Mouse (Mus musculus): ENCODE results near the gene Ssc4d.

The Ssc4d gene

GRCm38 (mm10) chr5:135974365-135974764, at the start of gene Ssc4d:
Gene Ssc4d, minus strand, starts transcription at chr5:135974531.
- no peak for DNase-seq

- DNase-seq: no peak
These were observed 45.6 kb upstream of the Ssc4d start for GRCm38 (mm10) chr5:136019907-136020306.

DNA sequence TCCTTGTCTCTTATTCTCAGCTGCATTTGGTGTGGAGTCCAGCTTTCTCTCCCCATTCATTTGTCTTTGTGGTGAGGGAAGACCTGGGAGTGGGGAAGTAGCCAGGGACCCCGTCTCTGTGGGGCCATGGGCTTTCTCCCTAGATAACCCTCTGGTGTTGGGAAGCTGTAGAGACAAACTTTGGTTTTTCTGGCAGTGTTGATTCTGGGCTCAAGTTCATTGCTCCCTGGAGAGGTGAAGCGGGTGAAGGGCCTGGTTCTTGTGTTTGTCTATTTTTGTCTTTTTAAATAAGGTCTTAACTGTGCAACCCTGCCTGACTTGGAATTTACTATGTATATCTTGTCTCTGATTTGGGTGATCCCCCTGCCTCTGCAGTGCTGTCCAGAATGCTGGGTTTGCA, 44.4 kb upstream of the Ssc4d start:
- DNase-seq: no peak

- no peak for DNase-seq
These were observed 42.9 kb upstream of the Ssc4d start for GRCm38 (mm10) chr5:136017262-136017661.

GRCm38 (mm10) chr5:136016014-136016876, 41.9 kb upstream of the Ssc4d start:
- DNase-seq: no peak

DNA sequence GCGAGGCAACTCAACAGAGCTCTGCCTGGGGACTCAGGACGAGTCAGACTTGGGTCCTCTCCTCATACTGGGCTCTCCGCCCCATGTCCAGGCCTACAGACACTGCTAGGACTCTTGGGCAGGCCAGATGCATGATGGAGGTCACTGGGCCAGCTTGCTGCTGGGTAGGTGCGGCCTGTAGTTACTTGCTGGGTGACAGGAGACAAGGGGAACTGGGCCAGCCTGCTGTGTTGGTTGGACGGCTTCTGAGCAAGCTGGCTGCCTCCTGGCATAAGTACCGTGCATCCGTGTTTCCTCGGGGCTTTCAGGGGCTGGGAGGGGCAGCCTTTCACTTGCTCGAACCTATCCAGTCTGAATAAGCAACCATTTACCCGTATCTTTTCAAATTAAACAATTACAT, 41.3 kb upstream of the Ssc4d start:
- DNase-seq: no peak

- DNase-seq: no peak
These were observed 40.5 kb upstream of the Ssc4d start for GRCm38 (mm10) chr5:136014877-136015276.

GRCm38 (mm10) chr5:136007745-136008144, 33.4 kb upstream of the Ssc4d start:
- no peak for DNase-seq

GRCm38 (mm10) chr5:136004537-136004936, 30.2 kb upstream of the Ssc4d start:
- DNase-seq: no peak

DNA sequence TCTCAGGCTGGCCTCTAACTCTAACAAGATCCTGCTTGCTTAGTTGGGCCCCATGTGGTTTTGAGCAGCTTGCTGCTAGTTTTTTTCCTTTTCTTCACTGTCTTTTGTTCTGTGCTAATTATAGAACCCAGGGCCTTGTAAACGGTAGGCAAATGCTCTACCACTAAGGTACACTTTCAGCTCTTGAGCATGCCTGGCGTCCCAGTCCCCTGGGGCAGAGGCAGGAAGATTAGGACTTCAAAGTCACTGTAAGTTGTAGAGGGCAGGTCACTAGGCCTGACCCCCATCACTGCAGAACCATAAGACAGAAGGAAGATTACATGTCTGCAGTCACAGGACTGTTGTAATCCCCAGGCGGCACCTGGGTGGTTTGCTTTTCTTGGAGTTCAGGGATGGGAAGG, 28.4 kb upstream of the Ssc4d start:
- DNase-seq: no peak

- DNase-seq: no peak
These were observed 28.0 kb upstream of the Ssc4d start for GRCm38 (mm10) chr5:136002325-136002724.

GRCm38 (mm10) chr5:136001222-136001621, 26.9 kb upstream of the Ssc4d start:
- no peak for DNase-seq

DNA sequence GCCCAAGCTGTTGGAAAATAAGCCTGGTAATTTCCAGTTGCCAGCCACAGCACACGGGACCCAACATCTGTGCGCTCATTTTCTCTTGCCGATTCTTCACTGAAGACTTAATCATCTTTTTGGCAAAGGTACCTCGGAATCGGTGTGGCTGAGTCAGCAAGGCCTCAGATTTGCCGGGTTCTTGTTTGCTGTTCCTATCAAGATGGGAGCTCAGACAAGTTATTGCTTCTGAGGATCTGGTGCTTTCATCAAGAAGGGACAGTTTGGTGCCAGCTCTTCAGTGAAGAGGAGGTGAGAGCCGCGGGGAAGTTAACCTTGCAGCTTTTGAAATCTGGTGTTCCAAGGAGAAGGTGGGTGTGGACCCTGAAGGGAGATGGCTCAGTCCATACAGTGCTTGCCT, 21.8 kb upstream of the Ssc4d start:
- no peak for DNase-seq

- peak; percentile 81 for DNase-seq
These were observed 20.7 kb upstream of the Ssc4d start, which contains the start of gene Dtx2 for GRCm38 (mm10) chr5:135994725-135995687. Gene Dtx2, plus strand, starts transcription at chr5:135994800.

- DNase-seq: peak; percentile 11
These were observed 20.0 kb upstream of the Ssc4d start for GRCm38 (mm10) chr5:135994335-135994724.

DNA sequence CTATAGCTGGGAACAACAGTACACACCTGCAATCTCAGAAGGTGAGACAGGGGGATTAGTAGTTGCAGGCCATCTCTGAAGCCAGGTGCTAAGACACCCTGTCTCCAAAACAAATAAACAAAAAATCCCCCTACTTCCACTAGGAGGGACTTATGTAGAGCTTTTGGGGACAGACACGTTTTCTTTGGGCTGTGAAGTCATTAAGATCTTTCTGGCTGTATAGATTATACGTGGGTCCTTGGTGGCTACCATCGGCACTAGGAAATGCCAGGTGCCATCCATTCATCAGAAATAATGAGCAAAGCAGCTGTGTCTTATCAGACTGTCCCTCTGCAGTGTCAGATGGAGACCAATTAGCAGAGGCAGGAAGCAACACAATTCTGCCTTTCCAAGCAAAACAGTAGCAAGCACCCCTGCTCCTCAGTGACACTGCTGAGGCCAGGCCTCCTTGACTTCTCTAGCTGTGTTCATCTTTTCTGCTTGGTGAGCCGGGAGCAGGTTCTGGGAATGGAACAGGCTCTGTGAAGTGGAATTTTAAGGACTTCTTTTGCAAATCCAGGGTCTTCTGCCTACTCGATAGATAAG, 19.1 kb upstream of the Ssc4d start:
- DNase-seq: no peak

- DNase-seq: no peak
These were observed 16.3 kb upstream of the Ssc4d start for GRCm38 (mm10) chr5:135990601-135991000.

DNA sequence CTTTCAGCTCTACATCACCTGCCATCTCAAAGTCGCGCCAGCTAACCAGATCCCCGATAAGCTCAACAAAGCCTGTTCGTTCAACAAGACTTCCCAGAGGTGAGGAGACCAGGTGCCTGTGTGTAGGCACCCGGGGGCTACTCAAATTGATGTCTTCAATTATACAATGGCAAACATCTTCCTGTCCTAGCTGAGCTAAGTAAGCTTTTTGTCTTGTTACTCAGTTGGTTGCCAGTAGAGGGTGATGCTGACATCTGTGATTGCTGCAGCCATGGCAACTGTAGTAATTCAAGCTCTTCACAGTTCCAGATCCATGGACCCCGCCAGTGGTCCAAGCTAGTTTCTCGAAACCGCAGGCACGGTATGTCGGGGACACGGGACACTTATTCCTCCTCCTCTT, 12.9 kb upstream of the Ssc4d start:
- no peak for DNase-seq

GRCm38 (mm10) chr5:135984546-135985044, 10.3 kb upstream of the Ssc4d start:
- DNase-seq: no peak

DNA sequence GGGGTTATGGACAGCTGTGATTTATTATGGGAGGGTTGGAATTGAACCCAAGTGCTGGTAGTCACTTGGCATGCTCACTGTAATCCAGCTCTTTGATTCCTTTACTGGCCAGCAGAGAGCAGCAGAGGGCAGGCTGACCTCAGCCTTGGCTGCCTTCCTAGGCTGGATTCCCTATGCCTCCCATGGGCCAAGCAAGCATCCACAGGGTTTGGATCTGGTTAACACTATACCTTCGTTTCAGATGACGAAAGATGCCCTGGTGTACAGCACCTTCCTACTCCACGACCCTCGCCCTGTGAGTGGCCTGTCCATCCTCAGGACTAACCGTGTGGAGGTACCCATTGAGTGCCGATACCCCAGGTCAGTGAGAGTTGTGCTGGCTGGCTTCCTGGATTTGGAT, 8.1 kb upstream of the Ssc4d start:
- DNase-seq: peak; percentile 65

DNA sequence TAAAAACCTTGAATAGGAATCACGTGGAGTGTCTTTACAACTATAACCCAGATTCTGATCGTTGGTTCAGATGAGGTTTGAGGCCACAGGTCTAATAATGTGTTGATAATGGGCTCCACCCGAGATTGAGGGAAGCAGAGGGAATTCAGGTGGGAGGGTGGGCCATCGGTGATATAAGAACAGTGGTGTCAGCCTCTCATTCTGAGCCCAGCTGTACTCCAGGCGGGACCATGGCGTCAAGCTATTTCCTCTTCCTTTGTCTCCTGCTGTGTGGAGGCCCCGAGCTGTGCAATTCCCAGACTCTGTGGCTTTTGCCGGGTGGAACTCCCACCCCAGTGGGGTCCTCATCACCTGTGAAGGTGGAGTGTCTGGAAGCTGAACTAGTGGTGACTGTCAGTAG, 5.6 kb upstream of the Ssc4d start, which contains the start of gene Zp3:
Gene Zp3 (plus strand): TSS at position 196 of the 400 bp plus-strand sequence.
- no peak for DNase-seq

DNA sequence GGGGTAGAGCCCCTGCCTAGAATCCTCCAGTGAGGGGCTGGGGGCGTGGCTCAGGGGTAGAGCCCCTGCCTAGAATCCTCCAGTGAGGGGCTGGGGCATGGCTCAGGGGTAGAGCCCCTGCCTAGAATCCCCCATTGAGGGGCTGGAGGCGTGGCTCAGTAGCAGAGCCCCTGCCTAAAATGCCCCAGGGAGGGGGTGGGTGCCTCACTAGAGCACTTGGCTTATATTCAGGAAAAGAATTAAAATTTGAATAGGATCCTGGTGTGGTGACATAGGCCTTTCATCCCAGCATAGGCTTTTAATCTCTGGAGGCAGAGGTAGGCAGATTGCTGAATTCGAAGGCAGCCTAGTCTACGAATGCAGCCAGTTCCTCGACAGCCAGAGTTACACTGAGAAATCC, 5.0 kb upstream of the Ssc4d start:
- no peak for DNase-seq
